Mouse (Mus musculus) heart, adult 2 months (tissue): Measurements from ENCODE around the gene Fosl2. TPM values are rescaled to one million over a fixed set of nuclear protein-coding genes. Genes with fewer than 3 reads are reported as not detected.

Source experiments
- DNase-seq, 2 experiments: peaks; one replicate each; pipeline ENCODE4 v3.0.0; 2021
- H3K27ac ChIP-seq: fragments of 200-600 bp; 2 replicates; pipeline ENCODE4 v1.8.1; 2022
- H3K27me3 ChIP-seq: fragments of 200-500 bp; 2 replicates; pipeline ENCODE4 v1.6.1; 2012; ENCODE audit warnings: mild to moderate bottlenecking, low read length, inconsistent platforms, mixed read lengths; ENCODE audit not compliant: control insufficient read depth, insufficient read depth
- H3K36me3 ChIP-seq: fragments of 200-500 bp; 2 replicates; pipeline ENCODE4 v1.6.1; 2012; ENCODE audit warnings: low read length, inconsistent platforms; ENCODE audit not compliant: control insufficient read depth, insufficient read depth
- H3K4me1 ChIP-seq: fragments of 200-500 bp; 2 replicates; pipeline ENCODE4 v1.6.1; 2011; ENCODE audit warnings: low read length; ENCODE audit not compliant: control insufficient read depth, insufficient read depth
- H3K4me3 ChIP-seq: fragments of 200-600 bp; 2 replicates; pipeline ENCODE4 v1.8.1; 2022
- H3K79me2 ChIP-seq: fragments of 200-500 bp; replicated peaks from 2 replicates; pipeline ENCODE4 v1.6.1; 2012; ENCODE audit warnings: mild to moderate bottlenecking, inconsistent platforms, low read length, moderate library complexity, mixed read lengths; ENCODE audit not compliant: control insufficient read depth, insufficient read depth
- H3K9ac ChIP-seq: fragments of 200-500 bp; 2 replicates; pipeline ENCODE4 v1.6.1; 2012; ENCODE audit warnings: low read depth, mild to moderate bottlenecking, control low read depth, inconsistent platforms, low read length, mixed read lengths
- CTCF ChIP-seq: fragments of 200-600 bp; IDR thresholded peaks from 2 replicates; pipeline ENCODE4 v1.8.1; 2022; ENCODE audit warnings: antibody characterized with exemption, mild to moderate bottlenecking, moderate library complexity
- EP300 ChIP-seq: fragments of 200-500 bp; IDR thresholded peaks from 2 replicates; pipeline ENCODE4 v1.6.1; 2011; ENCODE audit warnings: low read depth, low read length, control low read depth; ENCODE audit not compliant: insufficient read depth
- POLR2A ChIP-seq: fragments of 200-500 bp; IDR thresholded peaks from 2 replicates; pipeline ENCODE4 v1.6.1; 2011; ENCODE audit warnings: mild to moderate bottlenecking, low read depth, low read length, control low read depth; ENCODE audit not compliant: insufficient read depth
- WGBS: fragments of 180-500 bp; shearing (Covaris S2); methylation state at CpG from one replicate; pipeline ENCODE4 v1.1.7; 2018; 5-methylcytosine and 5-hydroxymethylcytosine counted together
- intact Hi-C: fragments of 180-260 bp; cut with DNase I; formaldehyde crosslinking; loops from one replicate; pipeline ENCODE4 v1.15.1; 2025
- polyA plus RNA-seq: library from polyadenylated mRNA; depleted of rRNA; stranded (reverse); fragments of >200 nt; gene quantifications from 2 replicates; pipeline ENCODE4 v1.2.3, GENCODE M21; 2012
- total RNA-seq, 2 experiments: library from RNA; stranded (reverse); gene quantifications; 2 replicates each; pipeline ENCODE4 v1.2.3; 2021

Fosl2 gene
- total and polyA plus RNA-seq, 3 experiments: 10.2 to 26.6 (median 21.2) TPM

DNA sequence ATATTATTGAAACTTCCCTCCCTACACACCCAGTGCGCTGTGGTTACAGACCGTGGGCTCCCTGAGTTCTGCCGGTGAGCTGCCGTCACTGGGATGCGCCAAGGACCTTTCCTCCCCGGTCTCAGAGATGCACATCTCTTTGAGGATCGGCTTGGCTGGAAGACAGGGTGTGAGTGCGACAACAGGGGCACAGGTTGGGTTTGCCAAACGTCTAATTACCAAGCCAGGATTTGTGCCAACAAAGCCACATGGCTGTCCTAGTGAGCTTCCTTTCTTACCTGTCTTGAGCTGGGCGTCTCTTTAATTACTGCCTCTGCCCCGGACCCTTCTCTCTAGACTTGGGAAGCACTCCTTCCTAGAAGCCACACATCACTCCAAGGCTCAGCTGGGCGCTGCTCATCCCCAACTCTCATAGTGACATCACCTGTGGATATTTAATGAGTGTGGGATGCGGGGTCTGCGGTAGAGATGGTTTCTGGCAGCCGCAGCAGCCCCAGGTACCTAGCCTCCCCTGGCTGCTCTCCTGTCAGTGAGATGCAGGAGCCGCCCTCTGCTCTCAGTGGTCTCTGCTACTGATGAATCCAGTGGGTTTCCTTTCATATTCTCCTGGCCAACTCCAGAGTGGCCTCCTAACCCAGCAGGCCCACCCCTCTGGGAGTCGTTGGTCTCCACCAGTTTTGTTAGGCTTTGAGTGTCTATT is 18.3 kb downstream of the Fosl2 start:
- no peaks in the 10 kb centered on the region for H3K27me3 ChIP-seq
- H3K36me3 ChIP-seq: peaks cover 2% of the 10 kb centered on the region; the same call in 1 of the 2 replicates
- peaks cover 13% of the 10 kb centered on the region for H3K4me1 ChIP-seq
- no peak for TF ChIP-seq EP300
- TF ChIP-seq CTCF: no peak
- TF ChIP-seq POLR2A: no peak
- no peak for DNase-seq
- H3K79me2 ChIP-seq: no peaks in the 10 kb centered on the region
- H3K4me3 ChIP-seq: no peak overlapping the region
- intact Hi-C loops: no loop called here
- H3K9ac ChIP-seq: no peak overlapping the region
- H3K27ac ChIP-seq: peak overlapping the region; percentile 74; the same call in 1 of the 2 replicates
- WGBS: 84% methylated on average over 17 of the region's 17 CpGs

DNA sequence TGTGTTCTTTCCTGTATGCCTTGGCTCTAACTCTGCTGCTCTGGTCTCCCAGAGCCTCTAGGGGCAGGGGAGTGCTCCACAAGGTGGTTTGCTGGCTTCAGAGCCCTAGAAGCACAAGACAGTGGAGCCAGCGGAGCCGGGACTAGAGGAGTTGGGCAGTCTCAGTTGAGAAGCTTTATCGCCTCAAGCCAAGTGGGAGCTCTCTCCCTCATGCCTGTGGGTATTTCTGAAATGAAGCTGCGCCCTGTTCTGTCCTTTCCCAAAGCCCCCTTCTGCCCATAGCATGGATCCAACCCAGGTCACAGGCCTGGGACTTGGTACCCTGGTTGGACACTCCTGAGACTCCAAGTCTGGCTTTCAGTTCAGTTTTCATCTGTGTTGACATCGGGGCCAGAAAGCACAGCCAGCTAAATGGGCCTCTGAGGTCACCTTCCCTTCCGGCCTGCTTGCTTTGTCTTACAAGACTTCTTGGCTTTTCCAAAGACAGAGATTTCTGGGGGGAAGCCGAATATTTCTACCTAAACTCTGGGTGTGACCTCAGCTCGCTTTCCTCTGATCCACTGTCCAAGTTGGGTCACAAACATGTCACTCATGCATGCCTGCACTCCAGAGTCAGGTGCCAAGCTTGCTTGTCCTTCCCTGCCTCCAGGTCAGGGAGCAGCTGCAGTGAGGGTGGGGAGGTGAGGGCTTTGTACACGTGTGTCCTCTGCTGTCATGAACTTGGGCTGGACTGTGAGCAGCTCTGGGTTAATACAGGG is 19.5 kb downstream of the Fosl2 start:
- TF ChIP-seq CTCF: peak; percentile 43
- TF ChIP-seq EP300: no peak; the same call in 1 of the 2 replicates
- no peak for TF ChIP-seq POLR2A
- no peak overlapping the region for H3K4me3 ChIP-seq
- H3K27me3 ChIP-seq: no peaks in the 10 kb centered on the region
- peak overlapping the region; percentile 74 for H3K27ac ChIP-seq
- H3K36me3 ChIP-seq: peaks cover 2% of the 10 kb centered on the region; the same call in 1 of the 2 replicates
- H3K4me1 ChIP-seq: peaks cover 13% of the 10 kb centered on the region
- peak; percentile 45 to 62 for DNase-seq
- WGBS: 55% methylated on average over 9 of the region's 9 CpGs
- intact Hi-C loops: no loop called here
- H3K9ac ChIP-seq: 0 out of 2 replicates have a peak overlapping the region, but pooled peaks have one; percentile 5
- H3K79me2 ChIP-seq: no peaks in the 10 kb centered on the region

DNA sequence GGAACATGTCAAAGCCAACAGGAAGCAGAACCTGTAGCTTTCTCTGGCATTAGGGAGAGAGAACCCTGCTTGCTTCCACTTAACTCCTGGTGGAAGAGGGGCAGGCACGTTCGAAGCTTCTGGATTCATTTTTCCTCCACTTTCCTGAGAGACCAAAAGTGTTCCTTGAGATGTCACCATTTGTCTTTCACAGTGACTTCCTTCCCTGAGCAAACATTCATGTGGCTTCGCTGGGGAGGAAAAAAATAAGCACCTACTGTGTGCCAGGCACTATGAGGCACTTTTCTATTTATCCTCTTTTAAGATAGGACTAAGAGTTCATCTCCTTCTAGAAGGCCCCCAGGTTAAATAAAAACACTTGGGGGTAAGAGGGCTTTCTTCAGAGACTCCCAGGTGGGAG is 20.3 kb downstream of the Fosl2 start:
- no peak overlapping the region for H3K4me3 ChIP-seq
- no peak for TF ChIP-seq CTCF
- no peak for TF ChIP-seq EP300
- TF ChIP-seq POLR2A: no peak
- no peak overlapping the region for H3K9ac ChIP-seq
- no peaks in the 10 kb centered on the region for H3K27me3 ChIP-seq
- 86% methylated on average over 3 of the region's 3 CpGs for WGBS
- intact Hi-C loops: no loop called here
- H3K36me3 ChIP-seq: peaks cover 2% of the 10 kb centered on the region; the same call in 1 of the 2 replicates
- DNase-seq: no peak
- peak overlapping the region; percentile 74 for H3K27ac ChIP-seq
- no peaks in the 10 kb centered on the region for H3K79me2 ChIP-seq
- peaks cover 13% of the 10 kb centered on the region for H3K4me1 ChIP-seq

DNA sequence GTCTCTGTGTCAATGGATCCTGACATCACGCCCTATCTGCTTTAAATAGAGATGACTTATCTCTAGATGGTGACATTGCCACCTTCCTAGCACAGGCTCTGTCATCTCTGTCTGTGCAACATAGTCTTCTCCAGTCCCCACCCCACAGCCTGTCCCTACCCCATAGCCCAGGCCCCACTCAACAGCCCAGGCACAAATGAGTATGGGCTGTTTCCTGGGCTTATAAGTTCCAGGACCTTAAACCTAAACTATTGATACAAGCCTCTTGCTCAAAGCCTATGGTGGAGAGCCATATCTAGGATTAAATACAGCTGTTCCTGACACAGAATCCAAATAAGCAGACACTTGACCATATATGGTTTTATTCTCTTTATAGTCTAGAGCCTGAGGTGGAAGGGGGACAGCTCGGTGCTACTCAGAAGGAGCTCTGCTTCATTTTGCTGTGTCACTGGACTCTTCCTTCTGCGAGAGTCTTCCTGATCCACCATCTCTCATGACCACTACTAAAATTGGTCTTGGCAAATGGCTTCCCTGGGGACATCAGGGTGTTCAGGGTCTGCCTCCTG is 28.0 kb downstream of the Fosl2 start:
- intact Hi-C loops: no loop called here
- Histone ChIP-seq H3K4me3 (no peak overlapping the region), H3K79me2 (no peaks in the 10 kb centered on the region), H3K27ac (no peak overlapping the region), H3K4me1 (no peaks in the 10 kb centered on the region), H3K27me3 (no peaks in the 10 kb centered on the region), H3K9ac (no peak overlapping the region), H3K36me3 (no peaks in the 10 kb centered on the region)
- 85% methylated on average over 3 of the region's 3 CpGs for WGBS
- DNase-seq: no peak
- TF ChIP-seq EP300: no peak
- no peak for TF ChIP-seq POLR2A
- TF ChIP-seq CTCF: no peak

DNA sequence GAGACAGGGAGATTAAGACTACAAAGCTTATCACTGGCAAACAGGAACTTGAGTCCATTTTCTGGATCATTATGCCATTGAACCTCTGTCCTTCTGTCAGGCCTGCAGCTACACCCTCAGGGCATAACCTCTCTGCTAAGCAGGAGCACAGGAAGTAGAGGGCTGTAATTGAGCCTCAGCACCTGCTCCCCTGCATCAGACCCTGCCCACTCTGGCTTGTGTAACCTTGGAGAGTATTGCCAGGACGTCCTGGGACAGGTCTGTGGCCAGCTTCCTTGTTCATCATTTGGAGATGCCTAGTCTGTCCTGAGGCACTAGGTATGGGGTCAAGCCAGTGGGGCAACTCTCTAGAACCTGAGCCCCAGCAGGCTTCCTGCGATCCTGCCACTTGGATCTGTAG is 36.6 kb downstream of the Fosl2 start:
- Histone ChIP-seq H3K27me3 (no peaks in the 10 kb centered on the region), H3K36me3 (no peaks in the 10 kb centered on the region), H3K9ac (no peak overlapping the region), H3K79me2 (no peaks in the 10 kb centered on the region), H3K4me1 (no peaks in the 10 kb centered on the region), H3K27ac (no peak overlapping the region), H3K4me3 (no peak overlapping the region)
- 73% methylated on average over 2 of the region's 2 CpGs for WGBS
- TF ChIP-seq POLR2A (no peak), EP300 (no peak), CTCF (no peak)
- no peak for DNase-seq
- intact Hi-C loops: no loop called here

DNA sequence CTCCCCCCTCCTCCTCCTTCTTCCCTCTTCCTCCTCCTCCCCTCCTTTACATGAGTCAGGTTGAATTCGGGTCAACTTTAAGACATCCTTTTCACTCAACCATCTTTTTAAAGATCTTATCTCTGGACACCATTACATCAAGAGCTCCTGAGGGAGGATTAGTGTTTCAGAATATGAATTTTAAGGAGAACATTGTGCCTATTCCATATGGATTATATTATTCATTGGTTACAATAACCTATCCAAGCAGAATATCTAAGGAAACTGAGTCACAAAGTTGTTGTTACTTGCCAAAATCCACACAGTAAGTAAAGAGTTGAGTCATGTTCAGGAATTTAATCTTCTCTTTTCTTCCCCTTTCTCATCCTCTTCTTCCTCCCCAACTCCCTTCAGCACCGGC is 41.2 kb downstream of the Fosl2 start:
- DNase-seq: no peak
- Histone ChIP-seq H3K79me2 (no peaks in the 10 kb centered on the region), H3K27ac (no peak overlapping the region), H3K4me3 (no peak overlapping the region), H3K27me3 (no peaks in the 10 kb centered on the region), H3K4me1 (no peaks in the 10 kb centered on the region), H3K9ac (no peak overlapping the region), H3K36me3 (no peaks in the 10 kb centered on the region)
- 51% methylated on average over 2 of the region's 2 CpGs for WGBS
- TF ChIP-seq CTCF (no peak), EP300 (no peak), POLR2A (no peak)
- intact Hi-C loops: no loop called here
